Mouse (Mus musculus): ENCODE data around the gene Mnt. TPM values are rescaled to one million over a fixed set of nuclear protein-coding genes. Genes with fewer than 3 reads are reported as not detected.

The Mnt gene
- polyA plus RNA-seq, 1 experiment from 2014 or later: 6.0 TPM

DNA sequence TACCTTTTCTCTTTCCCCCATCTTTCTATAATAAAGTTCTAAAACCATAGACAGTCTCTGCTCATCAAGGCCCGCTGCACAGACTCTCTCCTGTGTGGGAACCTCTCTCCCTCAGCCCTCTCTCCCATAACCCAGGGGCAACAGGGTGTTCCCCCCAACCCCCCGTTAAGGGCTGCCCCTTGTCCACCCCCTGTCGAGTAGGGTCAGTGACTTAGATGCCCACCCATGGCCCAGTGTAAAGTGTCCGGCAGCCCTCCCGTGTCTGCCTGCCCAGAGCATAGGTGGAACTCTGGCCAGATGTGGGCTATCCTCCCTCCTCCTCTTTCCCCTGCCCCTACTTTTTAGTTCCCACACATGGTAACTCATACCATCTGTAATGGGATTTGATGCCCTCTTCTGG is 19.2 kb upstream of the Mnt start:
- ATAC-seq (replicated peaks; ENCODE audit: low FRiP score) (no peak), DNase-seq (ENCODE audit: low spot score) (no peak)
- Histone ChIP-seq H3K9me3 (ENCODE audit: control insufficient read depth, low read length) (no peaks in the 10 kb centered on the region), H3K4me1 (replicated peaks; ENCODE audit: control insufficient read depth, insufficient read depth, low read length) (no peaks in the 10 kb centered on the region), H3K27me3 (ENCODE audit: control insufficient read depth, insufficient read depth, low read length) (no peaks in the 10 kb centered on the region), H3K4me3 (ENCODE audit: low read depth, low read length) (no peak overlapping the region), H3K27ac (ENCODE audit: low read depth, low read length) (no peak overlapping the region), H3K4me2 (ENCODE audit: low read depth, low read length, severe bottlenecking) (no peak overlapping the region), H3K36me3 (ENCODE audit: control insufficient read depth, insufficient read depth, low read length) (peaks cover 4% of the 10 kb centered on the region; the same call in 1 of the 2 replicates), H3K9ac (ENCODE audit: low read length) (no peak overlapping the region)
- WGBS: 95% methylated on average over 5 of the region's 5 CpGs

GRCm38 (mm10) chr11:74815795-74816194 is 14.9 kb upstream of the Mnt start:
- H3K27ac ChIP-seq (ENCODE audit: low read depth, low read length): no peak overlapping the region
- DNase-seq (ENCODE audit: low spot score) (no peak), ATAC-seq (replicated peaks; ENCODE audit: low FRiP score) (no peak)
- no peak overlapping the region for H3K4me2 ChIP-seq (ENCODE audit: low read depth, low read length, severe bottlenecking)
- no peaks in the 10 kb centered on the region for H3K9me3 ChIP-seq (ENCODE audit: control insufficient read depth, low read length)
- no peaks in the 10 kb centered on the region for H3K4me1 ChIP-seq (replicated peaks; ENCODE audit: control insufficient read depth, insufficient read depth, low read length)
- no peaks in the 10 kb centered on the region; the same call in 1 of the 2 replicates for H3K36me3 ChIP-seq (ENCODE audit: control insufficient read depth, insufficient read depth, low read length)
- no peak overlapping the region for H3K9ac ChIP-seq (ENCODE audit: low read length)
- H3K4me3 ChIP-seq (ENCODE audit: low read depth, low read length): no peak overlapping the region
- no peaks in the 10 kb centered on the region for H3K27me3 ChIP-seq (ENCODE audit: control insufficient read depth, insufficient read depth, low read length)

DNA sequence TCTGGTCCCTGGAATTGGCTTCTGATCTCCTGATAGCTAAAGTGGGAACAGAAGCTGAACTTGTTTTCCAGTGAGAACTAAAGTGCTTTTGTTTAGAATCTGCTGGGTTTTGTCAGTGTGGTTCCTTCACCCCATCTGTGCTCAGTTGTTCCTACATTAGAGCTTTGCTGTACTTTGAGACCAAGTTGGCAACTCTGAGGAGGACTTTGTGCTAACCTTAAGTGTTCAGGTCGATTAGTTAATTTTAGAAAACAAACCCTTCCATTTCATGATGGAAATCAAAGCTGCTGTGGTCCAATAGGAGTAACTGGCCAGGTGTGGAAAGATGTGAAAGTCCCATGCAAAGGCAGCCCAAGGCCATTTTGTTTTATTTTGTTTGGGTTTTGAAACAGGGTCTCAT is 9.8 kb upstream of the Mnt start:
- H3K4me1 ChIP-seq (replicated peaks; ENCODE audit: control insufficient read depth, insufficient read depth, low read length): no peaks in the 10 kb centered on the region
- no peak overlapping the region for H3K9ac ChIP-seq (ENCODE audit: low read length)
- H3K4me3 ChIP-seq (ENCODE audit: low read depth, low read length): no peak overlapping the region
- no peak overlapping the region for H3K27ac ChIP-seq (ENCODE audit: low read depth, low read length)
- H3K36me3 ChIP-seq (ENCODE audit: control insufficient read depth, insufficient read depth, low read length): no peaks in the 10 kb centered on the region; the same call in 1 of the 2 replicates
- DNase-seq (ENCODE audit: low spot score): no peak
- H3K4me2 ChIP-seq (ENCODE audit: low read depth, low read length, severe bottlenecking): no peak overlapping the region
- ATAC-seq (replicated peaks; ENCODE audit: low FRiP score): no peak
- H3K9me3 ChIP-seq (ENCODE audit: control insufficient read depth, low read length): no peaks in the 10 kb centered on the region
- 65% methylated on average over 1 of the region's 1 CpGs for WGBS
- H3K27me3 ChIP-seq (ENCODE audit: control insufficient read depth, insufficient read depth, low read length): no peaks in the 10 kb centered on the region

GRCm38 (mm10) chr11:74821463-74821862 is 9.3 kb upstream of the Mnt start:
- no peak overlapping the region for H3K4me2 ChIP-seq (ENCODE audit: low read depth, low read length, severe bottlenecking)
- DNase-seq (ENCODE audit: low spot score): no peak
- no peaks in the 10 kb centered on the region for H3K4me1 ChIP-seq (replicated peaks; ENCODE audit: control insufficient read depth, insufficient read depth, low read length)
- H3K4me3 ChIP-seq (ENCODE audit: low read depth, low read length): no peak overlapping the region
- H3K9ac ChIP-seq (ENCODE audit: low read length): no peak overlapping the region
- H3K36me3 ChIP-seq (ENCODE audit: control insufficient read depth, insufficient read depth, low read length): no peaks in the 10 kb centered on the region; the same call in 1 of the 2 replicates
- H3K9me3 ChIP-seq (ENCODE audit: control insufficient read depth, low read length): no peaks in the 10 kb centered on the region
- no peaks in the 10 kb centered on the region for H3K27me3 ChIP-seq (ENCODE audit: control insufficient read depth, insufficient read depth, low read length)
- 30% methylated on average over 1 of the region's 1 CpGs for WGBS
- no peak for ATAC-seq (replicated peaks; ENCODE audit: low FRiP score)
- H3K27ac ChIP-seq (ENCODE audit: low read depth, low read length): no peak overlapping the region

GRCm38 (mm10) chr11:74822746-74823440 is 7.8 kb upstream of the Mnt start:
- H3K9me3 ChIP-seq (ENCODE audit: control insufficient read depth, low read length): no peaks in the 10 kb centered on the region
- H3K36me3 ChIP-seq (ENCODE audit: control insufficient read depth, insufficient read depth, low read length): no peaks in the 10 kb centered on the region
- H3K4me1 ChIP-seq (replicated peaks; ENCODE audit: control insufficient read depth, insufficient read depth, low read length): no peaks in the 10 kb centered on the region
- H3K4me3 ChIP-seq (ENCODE audit: low read depth, low read length): no peak overlapping the region
- H3K27ac ChIP-seq (ENCODE audit: low read depth, low read length): no peak overlapping the region
- DNase-seq (ENCODE audit: low spot score): no peak
- 78% methylated on average over 7 of the region's 7 CpGs for WGBS
- H3K4me2 ChIP-seq (ENCODE audit: low read depth, low read length, severe bottlenecking): no peak overlapping the region
- no peak overlapping the region for H3K9ac ChIP-seq (ENCODE audit: low read length)
- H3K27me3 ChIP-seq (ENCODE audit: control insufficient read depth, insufficient read depth, low read length): no peaks in the 10 kb centered on the region
- no peak for ATAC-seq (replicated peaks; ENCODE audit: low FRiP score)

- DNase-seq (ENCODE audit: low spot score): no peak
- Histone ChIP-seq H3K36me3 (ENCODE audit: control insufficient read depth, insufficient read depth, low read length) (no peaks in the 10 kb centered on the region), H3K27ac (ENCODE audit: low read depth, low read length) (no peak overlapping the region), H3K27me3 (ENCODE audit: control insufficient read depth, insufficient read depth, low read length) (no peaks in the 10 kb centered on the region), H3K4me3 (ENCODE audit: low read depth, low read length) (no peak overlapping the region), H3K4me1 (replicated peaks; ENCODE audit: control insufficient read depth, insufficient read depth, low read length) (peaks cover 6% of the 10 kb centered on the region), H3K4me2 (ENCODE audit: low read depth, low read length, severe bottlenecking) (no peak overlapping the region), H3K9ac (ENCODE audit: low read length) (no peak overlapping the region), H3K9me3 (ENCODE audit: control insufficient read depth, low read length) (no peaks in the 10 kb centered on the region)
- 79% methylated on average over 7 of the region's 7 CpGs for WGBS
- no peak for ATAC-seq (replicated peaks; ENCODE audit: low FRiP score)
Measured at GRCm38 (mm10) chr11:74826151-74826550, 4.6 kb upstream of the Mnt start.

DNA sequence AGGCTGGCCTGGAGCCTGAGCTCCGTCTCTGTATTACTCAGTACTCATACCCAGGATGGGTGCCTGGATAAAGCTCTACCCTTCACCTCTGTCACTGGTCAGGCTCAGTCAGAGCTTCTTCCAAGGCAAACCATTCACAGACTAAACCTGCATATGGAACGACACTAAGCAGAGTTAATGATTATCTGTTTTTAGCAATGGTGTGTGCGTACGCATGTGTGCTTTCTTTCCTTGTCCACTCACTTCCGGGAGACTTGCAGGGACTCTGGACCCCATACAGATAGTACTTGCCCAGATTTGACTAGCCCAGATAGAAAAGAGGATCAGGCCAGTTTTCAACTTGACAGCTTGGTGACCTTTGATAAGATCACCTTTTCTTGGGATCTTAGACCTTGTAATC is 4.0 kb upstream of the Mnt start:
- Histone ChIP-seq H3K4me2 (ENCODE audit: low read depth, low read length, severe bottlenecking) (no peak overlapping the region), H3K27me3 (ENCODE audit: control insufficient read depth, insufficient read depth, low read length) (no peaks in the 10 kb centered on the region), H3K9ac (ENCODE audit: low read length) (no peak overlapping the region), H3K4me3 (ENCODE audit: low read depth, low read length) (no peak overlapping the region), H3K9me3 (ENCODE audit: control insufficient read depth, low read length) (no peaks in the 10 kb centered on the region), H3K36me3 (ENCODE audit: control insufficient read depth, insufficient read depth, low read length) (no peaks in the 10 kb centered on the region), H3K27ac (ENCODE audit: low read depth, low read length) (no peak overlapping the region), H3K4me1 (replicated peaks; ENCODE audit: control insufficient read depth, insufficient read depth, low read length) (peaks cover 6% of the 10 kb centered on the region)
- DNase-seq (ENCODE audit: low spot score): no peak
- 95% methylated on average over 5 of the region's 5 CpGs for WGBS
- ATAC-seq (replicated peaks; ENCODE audit: low FRiP score): no peak

DNA sequence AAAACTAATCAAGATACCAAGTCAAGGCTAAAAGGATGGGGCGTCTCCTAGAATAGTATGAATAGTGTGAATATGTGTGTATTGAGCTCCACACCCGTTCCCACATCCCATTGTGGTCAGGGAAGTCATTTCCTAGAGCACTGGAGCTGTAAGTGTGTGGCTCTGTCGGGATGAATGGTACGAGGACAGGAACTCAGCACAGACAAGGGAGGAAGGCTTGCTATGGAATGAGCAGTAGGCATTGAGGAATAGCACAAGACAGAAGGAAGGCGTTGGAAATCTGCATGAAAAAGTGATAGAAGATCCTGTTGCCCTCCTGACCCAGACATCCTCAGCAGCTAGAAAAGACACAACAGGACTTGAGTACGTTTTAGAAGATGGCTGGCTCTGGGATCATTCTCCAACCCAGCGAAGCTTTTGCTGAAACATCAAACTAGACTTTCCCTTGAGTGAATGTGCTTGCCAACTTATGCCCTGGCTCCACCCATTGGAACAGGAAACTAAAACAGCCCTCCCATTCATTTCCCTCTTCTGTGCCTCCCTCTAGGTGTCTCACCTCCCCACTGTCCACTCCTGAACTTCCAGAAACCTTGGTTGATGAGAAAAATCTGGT is 2.8 kb upstream of the Mnt start:
- WGBS: 78% methylated on average over 7 of the region's 7 CpGs
- Histone ChIP-seq H3K9me3 (ENCODE audit: control insufficient read depth, low read length) (no peaks in the 10 kb centered on the region), H3K4me1 (replicated peaks; ENCODE audit: control insufficient read depth, insufficient read depth, low read length) (peaks cover 9% of the 10 kb centered on the region), H3K27me3 (ENCODE audit: control insufficient read depth, insufficient read depth, low read length) (no peaks in the 10 kb centered on the region), H3K9ac (ENCODE audit: low read length) (no peak overlapping the region), H3K4me3 (ENCODE audit: low read depth, low read length) (no peak overlapping the region), H3K4me2 (ENCODE audit: low read depth, low read length, severe bottlenecking) (no peak overlapping the region), H3K36me3 (ENCODE audit: control insufficient read depth, insufficient read depth, low read length) (no peaks in the 10 kb centered on the region), H3K27ac (ENCODE audit: low read depth, low read length) (no peak overlapping the region)
- ATAC-seq (replicated peaks; ENCODE audit: low FRiP score) (no peak), DNase-seq (ENCODE audit: low spot score) (no peak)

DNA sequence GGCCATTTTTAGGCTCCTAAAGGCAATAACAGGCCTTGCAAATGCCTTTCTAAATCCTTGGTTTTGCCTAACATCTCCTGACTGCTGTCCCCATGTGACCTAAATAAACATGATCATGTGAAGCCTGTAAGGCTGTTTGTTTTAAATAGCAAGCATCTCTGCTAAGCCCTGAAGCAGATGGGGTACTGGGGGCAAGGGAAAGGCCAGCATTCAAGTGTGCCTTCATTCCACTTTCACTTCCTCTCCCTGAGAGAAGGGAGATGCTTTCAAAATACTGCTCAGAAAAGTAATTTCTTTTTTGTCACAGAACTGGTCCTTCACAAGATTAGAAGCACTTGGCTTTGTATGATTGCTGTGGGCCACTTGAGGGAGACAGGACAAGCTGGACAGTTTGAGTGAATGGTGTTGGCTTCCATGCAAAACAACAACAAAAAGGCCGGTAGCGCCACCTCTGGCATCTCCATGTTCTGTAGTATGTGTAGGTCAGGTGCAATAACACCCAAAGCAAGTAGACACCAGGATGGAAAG is 2.3 kb upstream of the Mnt start:
- H3K27me3 ChIP-seq (ENCODE audit: control insufficient read depth, insufficient read depth, low read length): no peaks in the 10 kb centered on the region
- H3K9ac ChIP-seq (ENCODE audit: low read length): no peak overlapping the region
- DNase-seq (ENCODE audit: low spot score): peak; percentile 48
- H3K27ac ChIP-seq (ENCODE audit: low read depth, low read length): no peak overlapping the region
- H3K9me3 ChIP-seq (ENCODE audit: control insufficient read depth, low read length): no peaks in the 10 kb centered on the region
- H3K4me1 ChIP-seq (replicated peaks; ENCODE audit: control insufficient read depth, insufficient read depth, low read length): peaks cover 15% of the 10 kb centered on the region
- H3K4me2 ChIP-seq (ENCODE audit: low read depth, low read length, severe bottlenecking): no peak overlapping the region
- ATAC-seq (replicated peaks; ENCODE audit: low FRiP score): no peak
- 31% methylated on average over 2 of the region's 2 CpGs for WGBS
- H3K4me3 ChIP-seq (ENCODE audit: low read depth, low read length): no peak overlapping the region
- H3K36me3 ChIP-seq (ENCODE audit: control insufficient read depth, insufficient read depth, low read length): no peaks in the 10 kb centered on the region
